Mouse (Mus musculus) forebrain, embryonic 10.5 days (tissue): ENCODE data around the gene Ror1. TPM values are rescaled to one million over a fixed set of nuclear protein-coding genes. Genes with fewer than 3 reads are reported as not detected.

Experiments used
- DNase-seq: peaks from one replicate; pipeline ENCODE4 v3.0.0-alpha.2; 2017; ENCODE audit warnings: low spot score; ENCODE audit errors: extremely low spot score
- H3K27ac ChIP-seq: fragments of 300-500 bp; sonication (generic); 2 replicates; pipeline ENCODE4 v1.5.1; 2016; ENCODE audit warnings: mild to moderate bottlenecking
- H3K27me3 ChIP-seq: fragments of 300-500 bp; sonication (generic); 2 replicates; pipeline ENCODE4 v1.6.1; 2016; ENCODE audit warnings: mild to moderate bottlenecking; ENCODE audit not compliant: poor library complexity, severe bottlenecking
- H3K36me3 ChIP-seq: fragments of 300-500 bp; sonication (generic); replicated peaks from 2 replicates; pipeline ENCODE4 v1.6.1; 2016; ENCODE audit warnings: mild to moderate bottlenecking, moderate library complexity
- H3K4me1 ChIP-seq: fragments of 300-500 bp; sonication (generic); 2 replicates; pipeline ENCODE4 v1.6.1; 2016
- H3K4me3 ChIP-seq: fragments of 300-500 bp; sonication (generic); 2 replicates; pipeline ENCODE4 v1.5.1; 2016; ENCODE audit warnings: mild to moderate bottlenecking, moderate library complexity
- H3K9me3 ChIP-seq: fragments of 300-500 bp; sonication (generic); 2 replicates; pipeline ENCODE4 v1.6.1; 2016; ENCODE audit warnings: mild to moderate bottlenecking, moderate library complexity
- WGBS: fragments of 180-500 bp; shearing (Covaris S2); methylation state at CpG from one replicate; pipeline ENCODE4 v1.1.7; 2016; 5-methylcytosine and 5-hydroxymethylcytosine counted together
- polyA plus RNA-seq: library from polyadenylated mRNA; unstranded; fragments of >200 nt; fragmentation: Nextera tagmentation; extraction: Ambion mirVana; gene quantifications from 2 replicates; pipeline ENCODE4 v1.2.1, GENCODE M21; 2016

Ror1 gene
- polyA plus RNA-seq, 1 experiment from 2014 or later: 7.0 TPM

- Histone ChIP-seq H3K27me3 (no peaks in the 10 kb centered on the region), H3K27ac (no peak overlapping the region), H3K4me1 (peaks cover 17% of the 10 kb centered on the region), H3K36me3 (no peaks in the 10 kb centered on the region), H3K4me3 (no peak overlapping the region), H3K9me3 (no peaks in the 10 kb centered on the region)
- 87% methylated on average over 4 of the region's 4 CpGs for WGBS
- no peak for DNase-seq
Observed at GRCm38 (mm10) chr4:100209106-100209505, 113.5 kb downstream of the Ror1 start.

- H3K4me1 ChIP-seq: peaks cover 22% of the 10 kb centered on the region
- DNase-seq: no peak
Observed at GRCm38 (mm10) chr4:100211331-100211730, 115.7 kb downstream of the Ror1 start.

GRCm38 (mm10) chr4:100214324-100215215 lies 119.0 kb downstream of the Ror1 start:
- no peak overlapping the region for H3K27ac ChIP-seq

More at GRCm38 (mm10) chr4:100211331-100211730, 115.7 kb downstream of the Ror1 start:
- Histone ChIP-seq H3K4me3 (no peak overlapping the region), H3K9me3 (no peaks in the 10 kb centered on the region), H3K27me3 (no peaks in the 10 kb centered on the region), H3K36me3 (no peaks in the 10 kb centered on the region), H3K27ac (no peak overlapping the region)
- 78% methylated on average over 4 of the region's 4 CpGs for WGBS

GRCm38 (mm10) chr4:100216587-100216986 lies 121.0 kb downstream of the Ror1 start:
- WGBS: 84% methylated on average over 3 of the region's 3 CpGs
- no peaks in the 10 kb centered on the region for H3K27me3 ChIP-seq
- H3K36me3 ChIP-seq: no peaks in the 10 kb centered on the region
- H3K27ac ChIP-seq: no peak overlapping the region
- H3K4me1 ChIP-seq: peaks cover 10% of the 10 kb centered on the region; the same call in 1 of the 2 replicates
- no peaks in the 10 kb centered on the region for H3K9me3 ChIP-seq
- H3K4me3 ChIP-seq: no peak overlapping the region
- no peak for DNase-seq

More at GRCm38 (mm10) chr4:100214324-100215215, 119.0 kb downstream of the Ror1 start:
- H3K36me3 ChIP-seq: no peaks in the 10 kb centered on the region
- WGBS: 69% methylated on average over 13 of the region's 13 CpGs
- no peaks in the 10 kb centered on the region for H3K9me3 ChIP-seq
- DNase-seq: no peak
- no peaks in the 10 kb centered on the region for H3K27me3 ChIP-seq
- H3K4me3 ChIP-seq: no peak overlapping the region
- H3K4me1 ChIP-seq: peaks cover 14% of the 10 kb centered on the region; the same call in 1 of the 2 replicates

- DNase-seq: no peak
- Histone ChIP-seq H3K4me1 (peaks cover 27% of the 10 kb centered on the region), H3K27ac (no peak overlapping the region), H3K27me3 (no peaks in the 10 kb centered on the region), H3K9me3 (no peaks in the 10 kb centered on the region), H3K4me3 (no peak overlapping the region), H3K36me3 (no peaks in the 10 kb centered on the region)
- 93% methylated on average over 4 of the region's 4 CpGs for WGBS
Observed at GRCm38 (mm10) chr4:100219026-100219425, 123.4 kb downstream of the Ror1 start.

GRCm38 (mm10) chr4:100219599-100219998 lies 124.0 kb downstream of the Ror1 start:
- no peaks in the 10 kb centered on the region for H3K36me3 ChIP-seq
- WGBS: 92% methylated on average over 4 of the region's 4 CpGs
- no peak for DNase-seq
- H3K27me3 ChIP-seq: no peaks in the 10 kb centered on the region
- H3K4me3 ChIP-seq: no peak overlapping the region
- H3K9me3 ChIP-seq: no peaks in the 10 kb centered on the region
- no peak overlapping the region for H3K27ac ChIP-seq
- peaks cover 23% of the 10 kb centered on the region for H3K4me1 ChIP-seq

- Histone ChIP-seq H3K36me3 (no peaks in the 10 kb centered on the region), H3K4me1 (peaks cover 25% of the 10 kb centered on the region)
- 80% methylated on average over 13 of the region's 13 CpGs for WGBS
Observed at GRCm38 (mm10) chr4:100221978-100222737, 126.6 kb downstream of the Ror1 start.

GRCm38 (mm10) chr4:100223532-100223931 lies 127.9 kb downstream of the Ror1 start:
- DNase-seq: peak; percentile 29
- no peak overlapping the region for H3K4me3 ChIP-seq
- H3K27ac ChIP-seq: peak overlapping the region; percentile 53; the same call in 1 of the 2 replicates
- H3K4me1 ChIP-seq: peaks cover 25% of the 10 kb centered on the region
- no peaks in the 10 kb centered on the region for H3K27me3 ChIP-seq
- WGBS: 19% methylated on average over 1 of the region's 1 CpGs
- no peaks in the 10 kb centered on the region for H3K36me3 ChIP-seq
- H3K9me3 ChIP-seq: no peaks in the 10 kb centered on the region

More at GRCm38 (mm10) chr4:100221978-100222737, 126.6 kb downstream of the Ror1 start:
- no peak overlapping the region for H3K27ac ChIP-seq
- no peaks in the 10 kb centered on the region for H3K9me3 ChIP-seq
- H3K4me3 ChIP-seq: no peak overlapping the region
- H3K27me3 ChIP-seq: no peaks in the 10 kb centered on the region
- DNase-seq: no peak

- Histone ChIP-seq H3K4me3 (no peak overlapping the region), H3K27me3 (no peaks in the 10 kb centered on the region), H3K36me3 (no peaks in the 10 kb centered on the region), H3K27ac (peak overlapping the region; percentile 53; the same call in 1 of the 2 replicates), H3K9me3 (no peaks in the 10 kb centered on the region), H3K4me1 (peaks cover 25% of the 10 kb centered on the region)
- no peak for DNase-seq
- WGBS: 62% methylated on average over 3 of the region's 3 CpGs
Observed at GRCm38 (mm10) chr4:100223965-100224364, 128.4 kb downstream of the Ror1 start.

- H3K9me3 ChIP-seq: no peaks in the 10 kb centered on the region
- no peak overlapping the region for H3K27ac ChIP-seq
- no peaks in the 10 kb centered on the region for H3K36me3 ChIP-seq
- no peak for DNase-seq
- no peak overlapping the region for H3K4me3 ChIP-seq
- H3K27me3 ChIP-seq: no peaks in the 10 kb centered on the region
- peaks cover 25% of the 10 kb centered on the region for H3K4me1 ChIP-seq
- 82% methylated on average over 4 of the region's 4 CpGs for WGBS
Observed at GRCm38 (mm10) chr4:100226619-100227018, 131.0 kb downstream of the Ror1 start.

GRCm38 (mm10) chr4:100228106-100228505 lies 132.5 kb downstream of the Ror1 start:
- 76% methylated on average over 3 of the region's 3 CpGs for WGBS
- no peaks in the 10 kb centered on the region for H3K9me3 ChIP-seq
- no peak overlapping the region for H3K4me3 ChIP-seq
- no peak overlapping the region for H3K27ac ChIP-seq
- no peaks in the 10 kb centered on the region for H3K36me3 ChIP-seq
- no peak for DNase-seq
- H3K4me1 ChIP-seq: peaks cover 13% of the 10 kb centered on the region
- H3K27me3 ChIP-seq: no peaks in the 10 kb centered on the region

- Histone ChIP-seq H3K27me3 (no peaks in the 10 kb centered on the region), H3K27ac (no peak overlapping the region), H3K9me3 (no peaks in the 10 kb centered on the region), H3K36me3 (no peaks in the 10 kb centered on the region), H3K4me3 (no peak overlapping the region), H3K4me1 (0 out of 2 replicates have a peak, but pooled peaks cover 1% of the 10 kb centered on the region)
- no peak for DNase-seq
- WGBS: 90% methylated on average over 5 of the region's 5 CpGs
Observed at GRCm38 (mm10) chr4:100230245-100230644, 134.7 kb downstream of the Ror1 start.
